Mouse (Mus musculus): ENCODE measurements at regions not wholly inside any gene's neighbourhood (a gene's known extent, or its start where the extent isn't known, plus 50 kb on each side); places are given as distances from the start of the nearest gene placed in this dataset.

- TF ChIP-seq CTCF (IDR thresholded peaks at IDR 0.05; ENCODE audit: low read depth) (no peak), EP300 (IDR thresholded peaks at IDR 0.05; ENCODE audit: low read depth) (no peak)
Measured at GRCm38 (mm10) chr13:113500373-113500990, 117.9 kb downstream of the Snx18 start.
